Mouse (Mus musculus): Measurements from ENCODE around the gene Nrarp.

- TF ChIP-seq POLR2A (IDR thresholded peaks at IDR 0.05; ENCODE audit: low read depth, low read length) (no peak), CTCF (IDR thresholded peaks at IDR 0.05; ENCODE audit: borderline replicate concordance, insufficient read depth, low read length) (no peak)
Measured at GRCm38 (mm10) chr2:25177076-25177475, 3.5 kb upstream of the Nrarp start.

Data from embryonic fibroblast, embryonic 13.5 days (primary cell).